Mouse (Mus musculus): ENCODE measurements around the gene Cadps2.

Cadps2 gene

GRCm38 (mm10) chr6:23839009-23839811 is at the start of gene Cadps2:
Cadps2 (minus strand) TSS chr6:23839421.
- peak; percentile 79 to 84 for DNase-seq

- peak; percentile 44 to 57 for DNase-seq
These were observed 47.2 kb upstream of the Cadps2 start for GRCm38 (mm10) chr6:23886418-23886817.

- peak; percentile 29 to 42 for DNase-seq
These were observed 37.7 kb upstream of the Cadps2 start for GRCm38 (mm10) chr6:23876765-23877408.

- DNase-seq: no peak
These were observed 37.1 kb upstream of the Cadps2 start for GRCm38 (mm10) chr6:23876363-23876762.

GRCm38 (mm10) chr6:23873812-23874211 is 34.6 kb upstream of the Cadps2 start:
- DNase-seq: peak; percentile 90 to 94

GRCm38 (mm10) chr6:23873231-23873630 is 34.0 kb upstream of the Cadps2 start:
- DNase-seq: peak; percentile 47 to 60

- DNase-seq: peak; percentile 70 to 80
These were observed 30.8 kb upstream of the Cadps2 start for GRCm38 (mm10) chr6:23869971-23870370.

- no peak for DNase-seq
These were observed 27.1 kb upstream of the Cadps2 start for GRCm38 (mm10) chr6:23866298-23866697.

- peak in 1 of 2 experiments; percentile 27 for DNase-seq
These were observed 14.2 kb upstream of the Cadps2 start for GRCm38 (mm10) chr6:23853464-23853863.

- peak; percentile 70 to 74 for DNase-seq
These were observed 780 bp upstream of the Cadps2 start for GRCm38 (mm10) chr6:23840001-23840400.

GRCm38 (mm10) chr6:23838401-23839008 is 716 bp downstream of the Cadps2 start:
- DNase-seq: peak; percentile 65 to 74

- peak; percentile 24 to 49 for DNase-seq
These were observed 1.6 kb downstream of the Cadps2 start for GRCm38 (mm10) chr6:23837631-23838030.

- peak; percentile 43 to 49 for DNase-seq
These were observed 2.1 kb downstream of the Cadps2 start for GRCm38 (mm10) chr6:23837127-23837526.

GRCm38 (mm10) chr6:23836694-23837093 is 2.5 kb downstream of the Cadps2 start:
- DNase-seq: peak; percentile 28 to 47

GRCm38 (mm10) chr6:23835552-23835951 is 3.7 kb downstream of the Cadps2 start:
- DNase-seq: peak; percentile 43 to 47

GRCm38 (mm10) chr6:23830741-23831140 is 8.5 kb downstream of the Cadps2 start:
- no peak for DNase-seq

GRCm38 (mm10) chr6:23829338-23829737 is 9.9 kb downstream of the Cadps2 start:
- peak; percentile 22 to 53 for DNase-seq

- DNase-seq: peak in 1 of 2 experiments; percentile 32
These were observed 17.4 kb downstream of the Cadps2 start for GRCm38 (mm10) chr6:23821819-23822218.

GRCm38 (mm10) chr6:23810087-23810486 is 29.1 kb downstream of the Cadps2 start:
- no peak for DNase-seq

GRCm38 (mm10) chr6:23809344-23809743 is 29.9 kb downstream of the Cadps2 start:
- DNase-seq: peak in 1 of 2 experiments; percentile 16

GRCm38 (mm10) chr6:23805333-23805732 is 33.9 kb downstream of the Cadps2 start:
- DNase-seq: peak; percentile 27 to 41

- DNase-seq: no peak
These were observed 47.4 kb downstream of the Cadps2 start for GRCm38 (mm10) chr6:23791822-23792221.

- DNase-seq: peak; percentile 25 to 30
These were observed 61.6 kb downstream of the Cadps2 start for GRCm38 (mm10) chr6:23777641-23778040.

Data from cerebellum, postnatal 10 days (tissue).